Mouse (Mus musculus): Measurements from ENCODE around the gene Gsap.
A peak's percentile ranks its signal among the peaks of the same experiment; 100 is the strongest.
"Not testable (repeated sequence)": the region's sequence is repeated elsewhere in the genome, so short reads cannot be mapped to it uniquely, and the experiment has no call there.

The Gsap gene

GRCm38 (mm10) chr5:21260746-21261145 lies 74.7 kb downstream of the Gsap start:
- no peak for DNase-seq (ENCODE audit: low read depth, low spot score)

- no peak for DNase-seq (ENCODE audit: low read depth, low spot score)
These were observed 75.3 kb downstream of the Gsap start for GRCm38 (mm10) chr5:21261202-21261844.

GRCm38 (mm10) chr5:21263202-21264055 lies 77.4 kb downstream of the Gsap start:
- DNase-seq (ENCODE audit: low read depth, low spot score) = peak; percentile 30

GRCm38 (mm10) chr5:21264352-21265021 lies 78.4 kb downstream of the Gsap start:
- no peak for DNase-seq (ENCODE audit: low read depth, low spot score)

- peak; percentile 71 for DNase-seq (ENCODE audit: low read depth, low spot score)
These were observed 79.0 kb downstream of the Gsap start for GRCm38 (mm10) chr5:21265049-21265448.

GRCm38 (mm10) chr5:21267090-21267489 lies 81.0 kb downstream of the Gsap start:
- no peak for DNase-seq (ENCODE audit: low read depth, low spot score)

- no peak for DNase-seq (ENCODE audit: low read depth, low spot score)
These were observed 83.4 kb downstream of the Gsap start for GRCm38 (mm10) chr5:21269446-21269845.

- no peak for DNase-seq (ENCODE audit: low read depth, low spot score)
These were observed 84.7 kb downstream of the Gsap start for GRCm38 (mm10) chr5:21270756-21271155.

- DNase-seq (ENCODE audit: low read depth, low spot score) = no peak
These were observed 85.6 kb downstream of the Gsap start for GRCm38 (mm10) chr5:21271386-21272354.

GRCm38 (mm10) chr5:21277685-21278084 lies 91.6 kb downstream of the Gsap start:
- not testable (repeated sequence) for DNase-seq (ENCODE audit: low read depth, low spot score)

- no peak for DNase-seq (ENCODE audit: low read depth, low spot score)
These were observed 97.5 kb downstream of the Gsap start for GRCm38 (mm10) chr5:21283356-21284062.

GRCm38 (mm10) chr5:21288658-21289435 lies 102.8 kb downstream of the Gsap start:
- DNase-seq (ENCODE audit: low read depth, low spot score) = no peak

GRCm38 (mm10) chr5:21290594-21290993 lies 104.5 kb downstream of the Gsap start:
- DNase-seq (ENCODE audit: low read depth, low spot score) = no peak

GRCm38 (mm10) chr5:21295683-21296082 lies 109.6 kb downstream of the Gsap start:
- no peak for DNase-seq (ENCODE audit: low read depth, low spot score)

GRCm38 (mm10) chr5:21299076-21299755 lies 113.2 kb downstream of the Gsap start:
- DNase-seq (ENCODE audit: low read depth, low spot score) = no peak

- DNase-seq (ENCODE audit: low read depth, low spot score) = no peak
These were observed 114.0 kb downstream of the Gsap start for GRCm38 (mm10) chr5:21300058-21300457.

- no peak for DNase-seq (ENCODE audit: low read depth, low spot score)
These were observed 115.0 kb downstream of the Gsap start for GRCm38 (mm10) chr5:21301011-21301410.

GRCm38 (mm10) chr5:21307165-21307564 lies 121.1 kb downstream of the Gsap start:
- DNase-seq (ENCODE audit: low read depth, low spot score) = no peak

- DNase-seq (ENCODE audit: low read depth, low spot score) = no peak
These were observed 128.6 kb downstream of the Gsap start for GRCm38 (mm10) chr5:21314696-21315095.

All from brain, embryonic 18.5 days (tissue).